Mouse (Mus musculus) ovary, postnatal 36 days (tissue): ENCODE data around the gene Krtap4-16.
"Not testable (repeated sequence)": the region's sequence is repeated elsewhere in the genome, so short reads cannot be mapped to it uniquely, and the experiment has no call there.

Experiments
- DNase-seq: peaks from one replicate; pipeline ENCODE4 v3.0.0; 2022; ENCODE audit warnings: low spot score, mixed read lengths

The Krtap4-16 gene

GRCm38 (mm10) chr11:99851508-99851907 lies at the start of gene Krtap4-16:
TSS of gene Krtap4-16 (minus strand) at chr11:99851608.
- DNase-seq: no peak

DNA sequence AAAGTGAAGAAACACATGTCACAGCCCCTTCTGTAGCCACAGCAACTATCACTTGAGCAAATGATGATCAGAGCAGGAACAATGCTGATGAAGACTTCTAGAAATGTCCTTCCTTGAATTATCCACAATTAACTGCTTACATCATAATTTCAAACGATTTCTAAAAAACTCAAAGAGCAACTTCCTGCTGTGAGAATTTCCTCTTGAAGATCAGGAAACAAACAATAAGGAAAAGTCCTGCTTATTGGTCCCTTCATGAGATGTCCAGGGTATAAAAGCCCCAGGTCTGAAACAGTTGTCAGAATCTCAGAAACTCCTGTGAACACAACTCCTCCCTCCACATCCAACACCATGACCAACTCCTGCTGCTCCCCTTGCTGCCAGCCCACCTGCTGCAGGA lies 27.5 kb upstream of the Krtap4-16 start, which contains the start of gene Gm11567:
Gene Gm11567, plus strand, starts transcription at position 301 of the 400 bp plus-strand sequence.
- DNase-seq: not testable (repeated sequence)

DNA sequence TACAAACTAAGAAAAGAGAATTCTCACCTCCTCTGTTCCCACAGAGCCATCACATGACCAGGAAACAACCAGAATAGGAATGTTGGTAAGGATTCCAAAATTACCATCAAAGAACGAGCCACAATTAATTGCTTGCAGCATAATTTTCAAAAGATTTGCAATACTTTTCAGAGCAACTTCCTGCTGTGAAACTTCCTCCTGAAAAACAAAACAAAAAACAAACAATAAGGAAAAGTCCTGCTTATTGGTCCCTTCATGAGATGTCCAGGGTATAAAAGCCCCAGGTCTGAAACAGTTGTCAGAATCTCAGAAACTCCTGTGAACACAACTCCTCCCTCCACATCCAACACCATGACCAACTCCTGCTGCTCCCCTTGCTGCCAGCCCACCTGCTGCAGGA lies 21.7 kb upstream of the Krtap4-16 start, which contains the start of gene Krtap9-1:
Gene Krtap9-1, plus strand, starts transcription at position 301 of the 400 bp plus-strand sequence.
- DNase-seq: not testable (repeated sequence)

DNA sequence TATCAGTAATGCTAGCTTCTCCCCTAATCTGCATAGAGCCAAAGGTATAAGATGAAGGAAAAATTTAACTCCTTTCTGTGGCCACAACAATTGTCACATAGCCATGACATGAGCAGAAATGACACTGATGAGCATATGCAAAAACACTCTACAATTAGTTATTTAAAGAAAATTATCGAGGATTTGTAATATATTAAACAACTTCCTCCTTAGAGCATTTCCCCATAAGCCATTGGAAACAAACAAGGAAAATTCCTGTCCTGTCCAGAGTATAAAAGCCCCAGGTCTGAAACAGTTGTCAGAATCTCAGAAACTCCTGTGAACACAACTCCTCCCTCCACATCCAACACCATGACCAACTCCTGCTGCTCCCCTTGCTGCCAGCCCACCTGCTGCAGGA lies 12.8 kb upstream of the Krtap4-16 start, which contains the start of gene Gm11559:
Gene Gm11559, plus strand, starts transcription at position 301 of the 400 bp plus-strand sequence.
- not testable (repeated sequence) for DNase-seq

GRCm38 (mm10) chr11:99858761-99859160 lies 7.4 kb upstream of the Krtap4-16 start:
- no peak for DNase-seq

- no peak for DNase-seq
These were observed 6.2 kb upstream of the Krtap4-16 start, which contains the start of gene Gm11568 for GRCm38 (mm10) chr11:99857617-99858016. TSS of gene Gm11568 (plus strand) at chr11:99857917.

DNA sequence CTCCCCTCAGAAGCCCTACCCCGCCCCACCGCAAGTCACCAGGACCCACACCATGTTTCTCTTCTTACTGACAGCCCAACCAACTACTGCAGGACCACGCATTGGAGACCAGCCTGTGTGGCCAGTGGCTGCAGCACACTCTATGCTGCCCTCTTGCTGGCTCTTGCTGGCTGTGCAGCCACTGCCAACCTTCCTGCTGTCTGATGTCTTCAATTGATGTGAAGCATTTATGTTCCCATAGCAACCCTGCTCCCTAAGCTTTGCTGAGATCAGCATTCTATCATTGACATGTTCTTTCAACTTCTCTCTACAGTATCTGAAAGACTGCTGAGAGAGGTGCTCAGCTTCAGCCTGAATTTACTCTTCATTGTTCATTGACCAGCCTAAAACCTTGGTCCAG lies 2.7 kb upstream of the Krtap4-16 start:
- no peak for DNase-seq

- no peak for DNase-seq
These were observed 4.7 kb downstream of the Krtap4-16 start for GRCm38 (mm10) chr11:99846746-99847145.

DNA sequence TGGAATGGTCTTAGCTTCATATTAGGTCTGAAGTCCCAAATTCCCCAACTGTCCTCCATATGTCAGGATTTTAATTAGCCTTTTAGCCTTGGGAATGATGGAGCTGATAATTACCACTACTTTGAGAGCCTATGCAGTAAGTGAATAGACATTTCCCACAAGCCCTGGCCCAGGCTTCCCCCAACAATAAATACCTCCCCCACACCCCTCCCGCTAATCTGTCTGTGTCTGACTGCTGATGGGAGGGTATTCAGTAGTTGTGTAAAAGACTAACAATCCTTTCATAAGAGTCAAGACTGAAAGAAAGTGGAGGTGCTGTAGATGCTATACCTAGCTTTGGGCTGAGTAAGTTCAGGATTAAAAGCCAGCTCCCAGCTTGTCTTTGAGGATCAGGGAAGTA lies 9.2 kb downstream of the Krtap4-16 start:
- DNase-seq: no peak

- no peak for DNase-seq
These were observed 13.4 kb downstream of the Krtap4-16 start, which contains the start of gene 2300003K06Rik for GRCm38 (mm10) chr11:99837966-99838365. TSS of gene 2300003K06Rik (minus strand) at chr11:99838066.

GRCm38 (mm10) chr11:99815566-99815965 lies 35.8 kb downstream of the Krtap4-16 start, which contains the start of gene Gm11564:
TSS of gene Gm11564 (minus strand) at chr11:99815666.
- DNase-seq: not testable (repeated sequence)

DNA sequence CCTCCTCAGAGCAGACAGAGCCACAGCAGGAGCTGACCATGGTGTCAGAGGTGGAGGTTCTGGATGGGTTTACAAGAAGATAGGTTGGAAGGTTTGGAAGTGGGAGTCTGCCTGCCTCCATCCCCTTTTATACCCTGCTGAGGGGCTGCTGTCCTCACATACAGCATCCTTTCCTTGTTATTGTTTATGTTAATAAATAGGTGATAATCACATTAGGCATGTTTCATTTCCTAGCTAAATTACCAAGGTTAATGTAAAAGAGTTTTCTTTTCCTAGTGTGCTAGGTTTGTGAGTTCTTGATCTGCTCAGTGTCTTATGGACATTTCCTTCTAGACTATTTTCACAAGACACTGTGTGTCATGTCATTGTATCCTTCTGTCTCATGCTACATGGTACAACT lies 41.6 kb downstream of the Krtap4-16 start, which contains the start of gene Krtap4-13:
Gene Krtap4-13, minus strand, starts transcription at position 101 of the 400 bp plus-strand sequence.
- DNase-seq: not testable (repeated sequence)

DNA sequence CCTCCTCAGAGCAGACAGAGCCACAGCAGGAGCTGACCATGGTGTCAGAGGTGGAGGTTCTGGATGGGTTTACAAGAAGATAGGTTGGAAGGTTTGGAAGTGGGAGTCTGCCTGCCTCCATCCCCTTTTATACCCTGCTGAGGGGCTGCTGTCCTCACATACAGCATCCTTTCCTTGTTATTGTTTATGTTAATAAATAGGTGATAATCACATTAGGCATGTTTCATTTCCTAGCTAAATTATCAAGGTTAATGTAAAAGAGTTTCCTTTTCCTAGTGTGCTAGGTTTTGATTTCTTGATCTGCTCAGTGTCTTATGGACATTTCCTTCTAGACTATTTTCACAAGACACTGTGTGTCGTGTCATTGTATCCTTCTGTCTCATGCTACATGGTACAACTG lies 47.1 kb downstream of the Krtap4-16 start, which contains the start of gene Gm11554:
Gene Gm11554, minus strand, starts transcription at position 101 of the 400 bp plus-strand sequence.
- not testable (repeated sequence) for DNase-seq
